Mouse (Mus musculus) stomach, embryonic 16.5 days (tissue): Measurements from ENCODE around the gene Ifi47. TPM values are rescaled to one million over a fixed set of nuclear protein-coding genes. Genes with fewer than 3 reads are reported as not detected.

Experiments
- ATAC-seq: fragments of 200-750 bp; cut with Nextera tagmentation; 2 replicates; pipeline ENCODE4 v1.8.0; 2017; ENCODE audit warnings: moderate number of reproducible peaks, moderate TSS enrichment; ENCODE audit not compliant: insufficient read depth, low FRiP score
- H3K27ac ChIP-seq: fragments of 300-500 bp; sonication (generic); 2 replicates; pipeline ENCODE4 v1.5.1; 2014; ENCODE audit warnings: low read length
- H3K27me3 ChIP-seq: fragments of 300-500 bp; sonication (generic); 2 replicates; pipeline ENCODE4 v1.6.1; 2014; ENCODE audit warnings: low read length, control low read depth, mixed read lengths; ENCODE audit not compliant: control insufficient read depth, insufficient read depth
- H3K36me3 ChIP-seq: fragments of 300-500 bp; sonication (generic); 2 replicates; pipeline ENCODE4 v1.6.1; 2014; ENCODE audit warnings: low read length; ENCODE audit not compliant: control insufficient read depth, insufficient read depth
- H3K4me1 ChIP-seq: fragments of 300-500 bp; sonication (generic); 2 replicates; pipeline ENCODE4 v1.6.1; 2014; ENCODE audit warnings: low read length, control low read depth, mixed read lengths; ENCODE audit not compliant: control insufficient read depth, insufficient read depth
- H3K4me2 ChIP-seq: fragments of 300-500 bp; sonication (generic); 2 replicates; pipeline ENCODE4 v1.6.1; 2014; ENCODE audit warnings: low read depth, low read length, mixed read lengths
- H3K4me3 ChIP-seq: fragments of 300-500 bp; sonication (generic); replicated peaks from 2 replicates; pipeline ENCODE4 v1.5.1; 2014; ENCODE audit warnings: mild to moderate bottlenecking, low read length
- H3K9ac ChIP-seq: fragments of 300-500 bp; sonication (generic); 2 replicates; pipeline ENCODE4 v1.6.1; 2014; ENCODE audit warnings: low read length
- H3K9me3 ChIP-seq: fragments of 300-500 bp; sonication (generic); replicated peaks from 2 replicates; pipeline ENCODE4 v1.6.1; 2016; ENCODE audit warnings: low read length, control low read depth; ENCODE audit not compliant: control insufficient read depth
- WGBS: fragments of 180-500 bp; shearing (Covaris S2); extraction: QIAGEN DNeasy Blood & Tissue Kit; methylation state at CpG from one replicate; pipeline ENCODE4 v1.1.7; 2014; 5-methylcytosine and 5-hydroxymethylcytosine counted together
- polyA plus RNA-seq: library from polyadenylated mRNA; unstranded; fragments of >200 nt; fragmentation: Nextera tagmentation; extraction: Ambion mirVana; gene quantifications from 2 replicates; pipeline ENCODE4 v1.2.1, GENCODE M21; 2015

Gene Ifi47
- polyA plus RNA-seq, 1 experiment from 2014 or later = 2.7 TPM

GRCm38 (mm10) chr11:49095367-49095766 lies 19.0 kb downstream of the Ifi47 start:
- Histone ChIP-seq H3K4me1 (no peaks in the 10 kb centered on the region), H3K36me3 (no peaks in the 10 kb centered on the region), H3K4me2 (no peak overlapping the region), H3K27me3 (no peaks in the 10 kb centered on the region), H3K9ac (no peak overlapping the region), H3K9me3 (no peaks in the 10 kb centered on the region), H3K4me3 (no peak overlapping the region), H3K27ac (no peak overlapping the region)
- WGBS = 88% methylated on average over 4 of the region's 4 CpGs
- ATAC-seq = no peak

DNA sequence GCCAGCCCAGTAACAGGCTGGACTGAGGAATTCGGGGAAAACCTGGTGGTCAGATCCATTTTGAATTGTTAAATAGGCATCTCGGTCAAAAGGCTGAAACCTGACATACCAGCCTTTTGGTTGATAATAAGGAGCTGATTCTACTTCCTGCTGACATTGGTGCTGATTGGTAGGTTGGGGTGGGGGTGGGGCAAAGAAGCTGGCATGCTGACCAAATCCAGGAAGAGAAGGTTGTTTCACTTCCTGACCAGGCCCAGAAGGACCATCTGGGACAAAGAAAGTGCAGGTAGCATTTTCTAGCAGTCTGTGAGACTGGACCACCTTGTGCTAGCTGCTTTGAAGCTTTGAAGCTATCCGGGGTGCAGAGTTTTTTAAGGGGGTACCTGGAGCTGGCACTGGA lies 24.0 kb downstream of the Ifi47 start:
- Histone ChIP-seq H3K4me2 (no peak overlapping the region), H3K9me3 (no peaks in the 10 kb centered on the region), H3K9ac (no peak overlapping the region), H3K27me3 (no peaks in the 10 kb centered on the region), H3K4me1 (no peaks in the 10 kb centered on the region), H3K4me3 (no peak overlapping the region), H3K27ac (no peak overlapping the region), H3K36me3 (no peaks in the 10 kb centered on the region)
- WGBS = 91% methylated on average over 3 of the region's 3 CpGs
- ATAC-seq = no peak

GRCm38 (mm10) chr11:49101500-49101899 lies 25.1 kb downstream of the Ifi47 start:
- no peak overlapping the region for H3K4me3 ChIP-seq
- H3K27me3 ChIP-seq = no peaks in the 10 kb centered on the region
- no peaks in the 10 kb centered on the region for H3K36me3 ChIP-seq
- H3K9me3 ChIP-seq = no peaks in the 10 kb centered on the region
- H3K27ac ChIP-seq = no peak overlapping the region
- no peak for ATAC-seq
- H3K4me2 ChIP-seq = no peak overlapping the region
- peak overlapping the region; percentile 23; the same call in 1 of the 2 replicates for H3K9ac ChIP-seq
- H3K4me1 ChIP-seq = no peaks in the 10 kb centered on the region
- 31% methylated on average over 5 of the region's 5 CpGs for WGBS

DNA sequence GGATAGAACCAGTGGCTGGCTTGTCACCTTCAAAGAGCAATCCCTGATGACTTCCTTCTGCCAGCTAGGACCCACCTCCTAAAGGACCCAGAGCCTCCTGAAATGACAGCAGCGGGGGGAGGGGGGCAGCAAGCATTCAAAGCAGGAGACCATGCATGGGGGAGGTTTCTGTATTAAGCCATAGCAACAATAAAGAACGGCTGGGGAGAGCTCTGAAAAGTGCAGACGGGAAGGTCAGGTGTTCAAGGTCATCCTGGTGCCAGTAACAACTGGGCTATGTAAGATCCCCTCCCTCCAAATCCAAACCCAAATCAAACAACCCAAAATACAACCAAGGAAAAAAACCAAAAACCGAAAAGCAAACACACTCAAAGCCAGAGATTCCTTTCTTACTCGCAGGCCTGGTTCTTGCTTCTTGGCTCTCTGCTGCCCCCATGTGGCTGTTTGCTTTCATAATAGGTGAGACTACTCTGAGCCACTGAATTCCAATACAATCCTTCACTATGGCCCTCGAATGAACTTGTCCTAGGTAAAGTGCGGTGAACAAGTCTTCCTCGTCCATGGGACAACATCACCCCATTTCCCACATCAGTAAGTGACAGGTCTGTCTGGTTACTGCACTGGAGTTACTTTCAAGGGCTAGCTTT lies 26.8 kb downstream of the Ifi47 start:
- Histone ChIP-seq H3K4me3 (no peak overlapping the region), H3K27me3 (no peaks in the 10 kb centered on the region), H3K4me1 (no peaks in the 10 kb centered on the region), H3K9ac (no peak overlapping the region), H3K4me2 (no peak overlapping the region), H3K9me3 (no peaks in the 10 kb centered on the region), H3K36me3 (no peaks in the 10 kb centered on the region), H3K27ac (no peak overlapping the region)
- peak; percentile 66; the same call in 1 of the 2 replicates for ATAC-seq
- WGBS = 6% methylated on average over 8 of the region's 8 CpGs

GRCm38 (mm10) chr11:49105752-49106151 lies 29.4 kb downstream of the Ifi47 start:
- H3K4me2 ChIP-seq = no peak overlapping the region
- no peaks in the 10 kb centered on the region for H3K36me3 ChIP-seq
- WGBS = 70% methylated on average over 1 of the region's 1 CpGs
- H3K9me3 ChIP-seq = no peaks in the 10 kb centered on the region
- no peak overlapping the region for H3K4me3 ChIP-seq
- ATAC-seq = no peak
- H3K4me1 ChIP-seq = no peaks in the 10 kb centered on the region
- H3K27me3 ChIP-seq = no peaks in the 10 kb centered on the region
- no peak overlapping the region for H3K27ac ChIP-seq
- H3K9ac ChIP-seq = no peak overlapping the region

- Histone ChIP-seq H3K27me3 (no peaks in the 10 kb centered on the region), H3K4me3 (no peak overlapping the region), H3K36me3 (no peaks in the 10 kb centered on the region), H3K9ac (no peak overlapping the region), H3K9me3 (no peaks in the 10 kb centered on the region), H3K4me1 (peaks cover 4% of the 10 kb centered on the region; the same call in 1 of the 2 replicates), H3K4me2 (no peak overlapping the region), H3K27ac (no peak overlapping the region)
- WGBS = 43% methylated on average over 10 of the region's 10 CpGs
- ATAC-seq = 0 out of 2 replicates have a peak, but pooled peaks have one; percentile 42
Measured at GRCm38 (mm10) chr11:49107650-49108537, 31.5 kb downstream of the Ifi47 start.

- Histone ChIP-seq H3K27me3 (no peaks in the 10 kb centered on the region), H3K4me1 (peaks cover 4% of the 10 kb centered on the region; the same call in 1 of the 2 replicates), H3K4me2 (no peak overlapping the region), H3K9ac (no peak overlapping the region), H3K36me3 (no peaks in the 10 kb centered on the region), H3K9me3 (no peaks in the 10 kb centered on the region), H3K4me3 (no peak overlapping the region), H3K27ac (no peak overlapping the region)
- no peak for ATAC-seq
- WGBS = 46% methylated on average over 1 of the region's 1 CpGs
Measured at GRCm38 (mm10) chr11:49108833-49109232, 32.4 kb downstream of the Ifi47 start.

GRCm38 (mm10) chr11:49111000-49111399 lies 34.6 kb downstream of the Ifi47 start:
- peaks cover 4% of the 10 kb centered on the region; the same call in 1 of the 2 replicates for H3K4me1 ChIP-seq
- H3K36me3 ChIP-seq = no peaks in the 10 kb centered on the region
- no peak overlapping the region for H3K27ac ChIP-seq
- WGBS = 65% methylated on average over 1 of the region's 1 CpGs
- no peak overlapping the region for H3K9ac ChIP-seq
- H3K9me3 ChIP-seq = no peaks in the 10 kb centered on the region
- H3K27me3 ChIP-seq = no peaks in the 10 kb centered on the region
- no peak for ATAC-seq
- H3K4me3 ChIP-seq = no peak overlapping the region
- H3K4me2 ChIP-seq = no peak overlapping the region

- peaks cover 4% of the 10 kb centered on the region; the same call in 1 of the 2 replicates for H3K4me1 ChIP-seq
- H3K4me3 ChIP-seq = no peak overlapping the region
- WGBS = 71% methylated on average over 6 of the region's 6 CpGs
- H3K4me2 ChIP-seq = no peak overlapping the region
- H3K9me3 ChIP-seq = no peaks in the 10 kb centered on the region
- no peaks in the 10 kb centered on the region for H3K27me3 ChIP-seq
- H3K27ac ChIP-seq = no peak overlapping the region
- H3K9ac ChIP-seq = no peak overlapping the region
- no peaks in the 10 kb centered on the region for H3K36me3 ChIP-seq
- ATAC-seq = no peak
Measured at GRCm38 (mm10) chr11:49112624-49113219, 36.3 kb downstream of the Ifi47 start.
